Comparison of ENCODE assay signal across 20 mouse cellular contexts in genomic region chr16:85798334-85798733, GRCm38 (mm10). TPM values are rescaled to one million over a fixed set of nuclear protein-coding genes. Genes with fewer than 3 reads are reported as not detected.
DNase-seq lines count a peak whose midpoint lies in the region; ATAC-seq and TF ChIP-seq lines count a peak whose summit lies in the region.
"Had no signal": no experiment of that assay in that cellular context is flagged by ENCODE, and none has a peak within 500 bp of the region (broad histone marks: within the 10 kb centered on the region; RNA-seq: fewer than 3 reads in every experiment).

No protein-coding gene starts in this region.

- TF ChIP-seq POLR2A in heart, adult 2 months (IDR thresholded peaks at IDR 0.05; ENCODE audit: insufficient read depth, low read depth, low read length) = no peak

- DNase-seq in cerebellum, postnatal 10 days = peak; percentile 31 to 57
- no peak for DNase-seq in cerebellum, adult 8-10 months
- DNase-seq in heart, adult 2 months = no peak
- no peak for DNase-seq in kidney, adult 18-20 months
- DNase-seq in midbrain, embryonic 11.5 days (ENCODE audit: low spot score, missing footprints) = peak; percentile 44
- DNase-seq in midbrain, embryonic 10.5 days (ENCODE audit: low spot score) = no peak
- DNase-seq: adrenal gland, postnatal 10 days; cerebellum, adult 2 months; thymus, adult 18-20 months; thymus, postnatal 36 days had no signal

- TF ChIP-seq CTCF in heart, adult 2 months (IDR thresholded peaks at IDR 0.05) = no peak

- WGBS in heart, embryonic 13.5 days = 79% methylated on average over 7 of the region's 7 CpGs
- 80% methylated on average over 7 of the region's 7 CpGs for WGBS in heart, adult 2 months
- 87% methylated on average over 7 of the region's 7 CpGs for WGBS in kidney, embryonic 15.5 days
- 96% methylated on average over 7 of the region's 7 CpGs for WGBS in midbrain, embryonic 11.5 days
- 91% methylated on average over 7 of the region's 7 CpGs for WGBS in midbrain, embryonic 10.5 days

- no peaks in the 10 kb centered on the region for H3K79me2 ChIP-seq in heart, adult 2 months (replicated peaks; ENCODE audit: control insufficient read depth, insufficient read depth, low read length)

- ATAC-seq in heart, embryonic 13.5 days (ENCODE audit: extremely low read depth, insufficient number of reproducible peaks, low FRiP score, low TSS enrichment) = no peak
- no peak for ATAC-seq in kidney, embryonic 15.5 days (replicated peaks; ENCODE audit: low FRiP score)
- ATAC-seq in midbrain, embryonic 11.5 days (ENCODE audit: low FRiP score) = no peak
- ATAC-seq: forebrain, embryonic 16.5 days; inflammation-experienced regulatory T-cells, adult 6 months; midbrain, embryonic 13.5 days had no signal

- H3K9ac ChIP-seq in heart, embryonic 13.5 days = no peak overlapping the region
- H3K9ac ChIP-seq in heart, adult 2 months (ENCODE audit: low read depth, low read length) = no peak overlapping the region
- no peak overlapping the region for H3K9ac ChIP-seq in kidney, embryonic 15.5 days
- H3K9ac ChIP-seq in midbrain, embryonic 11.5 days (ENCODE audit: low read length) = no peak overlapping the region
- H3K9ac ChIP-seq: hindbrain, embryonic 12.5 days; midbrain, embryonic 13.5 days had no signal

- peak overlapping the region; percentile 88; the same call in 1 of the 2 replicates for H3K4me3 ChIP-seq in heart, embryonic 13.5 days
- no peak overlapping the region for H3K4me3 ChIP-seq in heart, adult 2 months
- 0 out of 2 replicates have a peak overlapping the region, but pooled peaks have one; percentile 19 for H3K4me3 ChIP-seq in kidney, embryonic 15.5 days (replicated peaks)
- H3K4me3 ChIP-seq in midbrain, embryonic 11.5 days (ENCODE audit: low read depth, low read length) = no peak overlapping the region
- H3K4me3 ChIP-seq in midbrain, embryonic 10.5 days = no peak overlapping the region
- H3K4me3 ChIP-seq: forebrain, embryonic 10.5 days; hindbrain, embryonic 12.5 days; left cerebral cortex, adult 2 months; midbrain, embryonic 13.5 days had no signal

- TF ChIP-seq EP300 in heart, adult 2 months (IDR thresholded peaks at IDR 0.05; ENCODE audit: insufficient read depth, low read depth, low read length) = no peak

- H3K27ac ChIP-seq in heart, embryonic 13.5 days (replicated peaks) = no peak overlapping the region
- H3K27ac ChIP-seq in heart, adult 2 months = no peak overlapping the region
- no peak overlapping the region for H3K27ac ChIP-seq in kidney, embryonic 15.5 days
- no peak overlapping the region for H3K27ac ChIP-seq in midbrain, embryonic 11.5 days (ENCODE audit: low read depth, low read length)
- H3K27ac ChIP-seq in midbrain, embryonic 10.5 days (replicated peaks) = no peak overlapping the region
- H3K27ac ChIP-seq: forebrain, embryonic 10.5 days; hindbrain, embryonic 12.5 days; left cerebral cortex, adult 2 months; midbrain, embryonic 13.5 days had no signal

- H3K4me2 ChIP-seq in heart, embryonic 13.5 days = peak overlapping the region; percentile 87; the same call in 1 of the 2 replicates
- H3K4me2 ChIP-seq in kidney, embryonic 15.5 days = peak overlapping the region; percentile 33
- H3K4me2 ChIP-seq in midbrain, embryonic 11.5 days = no peak overlapping the region
- H3K4me2 ChIP-seq: hindbrain, embryonic 12.5 days; midbrain, embryonic 13.5 days had no signal

- no peaks in the 10 kb centered on the region for H3K9me3 ChIP-seq in heart, embryonic 13.5 days
- H3K9me3 ChIP-seq in kidney, embryonic 15.5 days (replicated peaks) = no peaks in the 10 kb centered on the region
- no peaks in the 10 kb centered on the region for H3K9me3 ChIP-seq in midbrain, embryonic 11.5 days (ENCODE audit: control insufficient read depth, low read length)
- no peaks in the 10 kb centered on the region for H3K9me3 ChIP-seq in midbrain, embryonic 10.5 days (replicated peaks)
- H3K9me3 ChIP-seq: forebrain, embryonic 10.5 days; hindbrain, embryonic 12.5 days; midbrain, embryonic 13.5 days had no signal

- H3K36me3 ChIP-seq in heart, embryonic 13.5 days = peaks cover 66% of the 10 kb centered on the region
- peaks cover 30% of the 10 kb centered on the region for H3K36me3 ChIP-seq in heart, adult 2 months (ENCODE audit: control insufficient read depth, insufficient read depth, low read length)
- peaks cover 61% of the 10 kb centered on the region for H3K36me3 ChIP-seq in kidney, embryonic 15.5 days
- H3K36me3 ChIP-seq in midbrain, embryonic 11.5 days (ENCODE audit: control insufficient read depth, insufficient read depth, low read length) = peaks cover 17% of the 10 kb centered on the region; the same call in 1 of the 2 replicates
- H3K36me3 ChIP-seq in midbrain, embryonic 10.5 days = peaks cover 60% of the 10 kb centered on the region

- peaks cover 37% of the 10 kb centered on the region for H3K4me1 ChIP-seq in heart, embryonic 13.5 days
- H3K4me1 ChIP-seq in heart, adult 2 months (ENCODE audit: control insufficient read depth, insufficient read depth, low read length) = peaks cover 8% of the 10 kb centered on the region
- H3K4me1 ChIP-seq in kidney, embryonic 15.5 days = peaks cover 23% of the 10 kb centered on the region
- peaks cover 7% of the 10 kb centered on the region for H3K4me1 ChIP-seq in midbrain, embryonic 11.5 days (ENCODE audit: control insufficient read depth, insufficient read depth, low read length)
- peaks cover 31% of the 10 kb centered on the region for H3K4me1 ChIP-seq in midbrain, embryonic 10.5 days

- intact Hi-C loops in heart, adult 2 months (cut with DNase I) = no loop called here

- no peaks in the 10 kb centered on the region for H3K27me3 ChIP-seq in heart, embryonic 13.5 days (replicated peaks)
- H3K27me3 ChIP-seq in heart, adult 2 months (ENCODE audit: control insufficient read depth, insufficient read depth, low read length) = no peaks in the 10 kb centered on the region
- H3K27me3 ChIP-seq in kidney, embryonic 15.5 days = no peaks in the 10 kb centered on the region
- no peaks in the 10 kb centered on the region for H3K27me3 ChIP-seq in midbrain, embryonic 11.5 days (ENCODE audit: control insufficient read depth, insufficient read depth, low read length)
- H3K27me3 ChIP-seq in midbrain, embryonic 10.5 days (ENCODE audit: low read depth, poor library complexity, severe bottlenecking) = no peaks in the 10 kb centered on the region
- H3K27me3 ChIP-seq: hindbrain, embryonic 12.5 days; midbrain, embryonic 13.5 days had no signal

RNA-seq across cellular contexts. Expression of gene Adamts1, which starts 4.6 kb away (rescaled TPM):
- 52.0 and 53.6 TPM in 2 replicates for polyA plus RNA-seq in heart, embryonic 13.5 days (2015; fragmentation: Nextera tagmentation; extraction: Ambion mirVana)
- total RNA-seq in heart, adult 2 months (2021) = 10 to 100 TPM; 31.7 to 32.8 TPM
- polyA plus RNA-seq in heart, adult 2 months (2012; rRNA removed) = 18.4 and 23.4 TPM in 2 replicates
- 88.9 and 95.8 TPM in 2 replicates for polyA plus RNA-seq in kidney, embryonic 15.5 days (2015; fragmentation: Nextera tagmentation; extraction: Ambion mirVana)
- polyA plus RNA-seq in midbrain, embryonic 11.5 days (2014; fragmentation: Nextera tagmentation; extraction: Ambion mirVana) = 9.4 and 9.7 TPM in 2 replicates
- 15.2 and 17.7 TPM in 2 replicates for polyA plus RNA-seq in midbrain, embryonic 10.5 days (2016; fragmentation: Nextera tagmentation; extraction: Ambion mirVana)
- total RNA-seq: monocyte, adult 5-6 weeks; neutrophil, adult 5-6 weeks had no signal
- polyA plus RNA-seq: inflammation-experienced regulatory T-cells, adult 6 months had no signal

Comparison
In these comparisons a context has a peak if more than half of its experiments do, and no peak if none do; other contexts are left out.
1. DNase-seq: peak in cerebellum, postnatal 10 days (2 of 2) and midbrain, embryonic 11.5 days (single experiment); none in cerebellum, adult 8-10 months (single experiment), heart, adult 2 months (0 of 2), kidney, adult 18-20 months (single experiment) and midbrain, embryonic 10.5 days (single experiment).
2. H3K4me3 ChIP-seq: peak in heart, embryonic 13.5 days (single experiment) and kidney, embryonic 15.5 days (single experiment); none in heart, adult 2 months (single experiment), midbrain, embryonic 11.5 days (single experiment) and midbrain, embryonic 10.5 days (single experiment).